Mouse (Mus musculus) mouse embryonic stem cell (cell line): Measurements from ENCODE around the gene Zfp276.
"Not testable (repeated sequence)": the region's sequence is repeated elsewhere in the genome, so short reads cannot be mapped to it uniquely, and the experiment has no call there.

ENCODE experiments used
- in situ Hi-C, 2 experiments: fragments of 300-500 bp; cut with MboI; formaldehyde crosslinking; loops; 1 replicate in 1 of 2; 3 replicates in 1 of 2; pipeline ENCODE4 v1.14.3; 2019 to 2020; ENCODE audit warnings: low sequenced_read_pairs in 2 of 2, low pct_unique_long_range_greater_than_20kb in 1 of 2, mixed read lengths in 1 of 2; ENCODE audit not compliant: unreplicated experiment in 1 of 2

Gene Zfp276

GRCm38 (mm10) chr8:123254099-123254885, at the start of gene Zfp276, which contains the start of gene Vps9d1:
TSS of gene Zfp276 (plus strand) at chr8:123254195.
TSS of gene Vps9d1 (minus strand) at chr8:123254348.
- in situ Hi-C loops: no loop called here

GRCm38 (mm10) chr8:123211876-123212275, 42.1 kb upstream of the Zfp276 start:
- in situ Hi-C loops: no loop called here

- in situ Hi-C loops: no loop called here
Measured at GRCm38 (mm10) chr8:123212321-123213117, 41.5 kb upstream of the Zfp276 start, which contains the start of the genes Chmp1a and Spata33. TSS of gene Chmp1a (minus strand) at chr8:123212763. TSS of gene Spata33 (plus strand) at chr8:123212832.

- in situ Hi-C loops: no loop called here
Measured at GRCm38 (mm10) chr8:123213118-123213772, 40.8 kb upstream of the Zfp276 start.

GRCm38 (mm10) chr8:123215430-123215829, 38.6 kb upstream of the Zfp276 start:
- in situ Hi-C loops: no loop called here

GRCm38 (mm10) chr8:123220917-123221316, 33.1 kb upstream of the Zfp276 start:
- in situ Hi-C loops: no loop called here

- in situ Hi-C loops: no loop called here
Measured at GRCm38 (mm10) chr8:123224278-123225266, 29.4 kb upstream of the Zfp276 start, which contains the start of gene Cdk10. TSS of gene Cdk10 (plus strand) at chr8:123224842.

- in situ Hi-C loops: no loop called here
Measured at GRCm38 (mm10) chr8:123228416-123228815, 25.6 kb upstream of the Zfp276 start.

- in situ Hi-C loops: not testable (repeated sequence)
Measured at GRCm38 (mm10) chr8:123230326-123230725, 23.7 kb upstream of the Zfp276 start.

GRCm38 (mm10) chr8:123231742-123232141, 22.3 kb upstream of the Zfp276 start:
- in situ Hi-C loops: no loop called here

GRCm38 (mm10) chr8:123232553-123232952, 21.4 kb upstream of the Zfp276 start:
- in situ Hi-C loops: no loop called here

GRCm38 (mm10) chr8:123233300-123233699, 20.7 kb upstream of the Zfp276 start:
- in situ Hi-C loops: no loop called here

- in situ Hi-C loops: no loop called here
Measured at GRCm38 (mm10) chr8:123233760-123234159, 20.2 kb upstream of the Zfp276 start.

GRCm38 (mm10) chr8:123234918-123235519, 19.0 kb upstream of the Zfp276 start:
- in situ Hi-C loops: no loop called here

- in situ Hi-C loops: no loop called here
Measured at GRCm38 (mm10) chr8:123235520-123236497, 18.2 kb upstream of the Zfp276 start, which contains the start of gene Spata2l. TSS of gene Spata2l (minus strand) at chr8:123236233.

GRCm38 (mm10) chr8:123239398-123239797, 14.6 kb upstream of the Zfp276 start:
- in situ Hi-C loops: no loop called here
